Mouse (Mus musculus): ENCODE data around the gene Abcc8.

The Abcc8 gene

GRCm38 (mm10) chr7:46110079-46110478 lies 69.8 kb downstream of the Abcc8 start:
- no peak for DNase-seq (ENCODE audit: low spot score)

GRCm38 (mm10) chr7:46105484-46105883 lies 74.3 kb downstream of the Abcc8 start:
- no peak for DNase-seq (ENCODE audit: low spot score)

GRCm38 (mm10) chr7:46104256-46104915 lies 75.4 kb downstream of the Abcc8 start:
- no peak for DNase-seq (ENCODE audit: low spot score)

GRCm38 (mm10) chr7:46103771-46104170 lies 76.1 kb downstream of the Abcc8 start:
- DNase-seq (ENCODE audit: low spot score), result no peak

GRCm38 (mm10) chr7:46103075-46103591 lies 76.7 kb downstream of the Abcc8 start:
- DNase-seq (ENCODE audit: low spot score), result no peak

GRCm38 (mm10) chr7:46100563-46100962 lies 79.3 kb downstream of the Abcc8 start, which contains the start of gene Kcnj11:
TSS of gene Kcnj11 (minus strand) at chr7:46100764.
- peak; percentile 50 for DNase-seq (ENCODE audit: low spot score)

GRCm38 (mm10) chr7:46099682-46100081 lies 80.2 kb downstream of the Abcc8 start:
- DNase-seq (ENCODE audit: low spot score), result no peak

- no peak for DNase-seq (ENCODE audit: low spot score)
These were observed 80.9 kb downstream of the Abcc8 start for GRCm38 (mm10) chr7:46098919-46099286.

- DNase-seq (ENCODE audit: low spot score), result no peak
These were observed 81.5 kb downstream of the Abcc8 start for GRCm38 (mm10) chr7:46098221-46098918.

- no peak for DNase-seq (ENCODE audit: low spot score)
These were observed 82.5 kb downstream of the Abcc8 start for GRCm38 (mm10) chr7:46097319-46097783.

GRCm38 (mm10) chr7:46096136-46096535 lies 83.7 kb downstream of the Abcc8 start:
- DNase-seq (ENCODE audit: low spot score), result peak; percentile 49

- no peak for DNase-seq (ENCODE audit: low spot score)
These were observed 87.0 kb downstream of the Abcc8 start for GRCm38 (mm10) chr7:46092803-46093202.

- DNase-seq (ENCODE audit: low spot score), result no peak
These were observed 91.6 kb downstream of the Abcc8 start for GRCm38 (mm10) chr7:46088241-46088640.

- DNase-seq (ENCODE audit: low spot score), result no peak
These were observed 93.5 kb downstream of the Abcc8 start for GRCm38 (mm10) chr7:46086378-46086777.

- DNase-seq (ENCODE audit: low spot score), result no peak
These were observed 94.9 kb downstream of the Abcc8 start for GRCm38 (mm10) chr7:46084839-46085513.

GRCm38 (mm10) chr7:46084024-46084423 lies 95.8 kb downstream of the Abcc8 start:
- no peak for DNase-seq (ENCODE audit: low spot score)

- no peak for DNase-seq (ENCODE audit: low spot score)
These were observed 102.2 kb downstream of the Abcc8 start for GRCm38 (mm10) chr7:46077675-46078074.

- DNase-seq (ENCODE audit: low spot score), result no peak
These were observed 103.0 kb downstream of the Abcc8 start for GRCm38 (mm10) chr7:46076844-46077243.

- DNase-seq (ENCODE audit: low spot score), result no peak
These were observed 111.0 kb downstream of the Abcc8 start for GRCm38 (mm10) chr7:46068831-46069230.

- no peak for DNase-seq (ENCODE audit: low spot score)
These were observed 116.5 kb downstream of the Abcc8 start for GRCm38 (mm10) chr7:46063296-46063695.

- no peak for DNase-seq (ENCODE audit: low spot score)
These were observed 118.2 kb downstream of the Abcc8 start for GRCm38 (mm10) chr7:46061614-46062013.

- DNase-seq (ENCODE audit: low spot score), result no peak
These were observed 119.1 kb downstream of the Abcc8 start for GRCm38 (mm10) chr7:46060688-46061087.

- no peak for DNase-seq (ENCODE audit: low spot score)
These were observed 121.0 kb downstream of the Abcc8 start for GRCm38 (mm10) chr7:46058882-46059281.

Measured in lung, postnatal 25 days (tissue).